In the genomic region with DNA sequence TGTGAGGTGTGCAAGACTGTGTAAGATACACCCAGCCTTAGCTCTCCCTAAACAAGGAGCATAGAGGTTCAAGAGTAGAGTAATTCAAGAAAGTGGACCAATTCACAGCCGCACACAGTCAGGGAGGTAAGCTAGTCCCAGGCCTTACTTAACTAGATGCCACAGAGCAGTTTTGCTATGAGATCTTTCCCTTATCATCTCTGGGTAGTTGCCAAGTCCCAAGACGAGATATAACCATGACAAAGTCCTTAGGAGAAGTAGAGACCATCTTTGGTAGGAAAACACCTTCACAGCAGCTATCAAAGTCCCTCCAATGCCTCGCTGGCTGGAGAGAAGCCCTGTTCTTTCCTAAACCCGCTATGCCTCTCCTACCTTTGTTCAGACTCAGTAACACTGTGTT, we compare ENCODE assay signal across 18 mouse cellular contexts.
"Had no signal": no experiment of that assay in that cellular context is flagged by ENCODE, and none has a peak within 500 bp of the region (broad histone marks: within the 10 kb centered on the region; RNA-seq: fewer than 3 reads in every experiment).

No protein-coding gene starts in this region.

- H3K27ac ChIP-seq: gastrocnemius, adult 2 months; heart, adult 2 months; heart, embryonic 13.5 days; heart, embryonic 15.5 days; hindbrain, embryonic 13.5 days; hindbrain, embryonic 15.5 days; hindbrain, postnatal 0 days; layer of hippocampus, adult 2 months; left cerebral cortex, adult 2 months; limb, embryonic 10.5 days; limb, embryonic 12.5 days; liver, embryonic 14.5 days had no signal

- DNase-seq: gastrocnemius, adult 2 months; gastrocnemius, postnatal 10 days; gastrocnemius, postnatal 25 days; heart, postnatal 14 days; heart, postnatal 36 days; kidney, adult 11 months had no signal

- ATAC-seq: hindbrain, postnatal 0 days had no signal

- H3K4me3 ChIP-seq: gastrocnemius, adult 2 months; heart, adult 2 months; heart, embryonic 13.5 days; heart, embryonic 15.5 days; hindbrain, embryonic 13.5 days; hindbrain, embryonic 15.5 days; layer of hippocampus, adult 2 months; left cerebral cortex, adult 2 months; limb, embryonic 10.5 days; limb, embryonic 12.5 days had no signal

- H3K27me3 ChIP-seq: heart, embryonic 13.5 days; heart, embryonic 15.5 days; hindbrain, embryonic 13.5 days; hindbrain, embryonic 15.5 days; limb, embryonic 12.5 days had no signal

- H3K9me3 ChIP-seq: heart, embryonic 13.5 days; heart, embryonic 15.5 days; hindbrain, embryonic 13.5 days; hindbrain, embryonic 15.5 days; limb, embryonic 10.5 days; limb, embryonic 12.5 days had no signal

- H3K4me2 ChIP-seq: heart, embryonic 11.5 days; heart, embryonic 13.5 days; heart, embryonic 15.5 days; hindbrain, embryonic 13.5 days; hindbrain, embryonic 15.5 days; limb, embryonic 12.5 days had no signal

- H3K36me3 ChIP-seq: heart, embryonic 13.5 days; heart, embryonic 15.5 days; hindbrain, embryonic 13.5 days; hindbrain, embryonic 15.5 days; limb, embryonic 10.5 days; limb, embryonic 12.5 days had no signal

- H3K9ac ChIP-seq: heart, embryonic 13.5 days; heart, embryonic 15.5 days; hindbrain, embryonic 13.5 days; hindbrain, embryonic 15.5 days; limb, embryonic 12.5 days; liver, embryonic 14.5 days had no signal
